Mouse (Mus musculus) kidney, postnatal 14 days (tissue): Measurements from ENCODE around the gene Agpat2.
A peak's percentile ranks its signal among the peaks of the same experiment; 100 is the strongest.

ENCODE experiments used
- DNase-seq: peaks from one replicate; pipeline ENCODE4 v3.0.0; 2022; ENCODE audit warnings: mixed read lengths

Gene Agpat2

GRCm38 (mm10) chr2:26625419-26625818 lies 21.2 kb upstream of the Agpat2 start:
- no peak for DNase-seq

- no peak for DNase-seq
These were observed 18.8 kb upstream of the Agpat2 start for GRCm38 (mm10) chr2:26622984-26623383.

- DNase-seq, result no peak
These were observed 17.0 kb upstream of the Agpat2 start for GRCm38 (mm10) chr2:26621246-26621645.

GRCm38 (mm10) chr2:26617928-26618327 lies 13.7 kb upstream of the Agpat2 start:
- DNase-seq, result no peak

GRCm38 (mm10) chr2:26617331-26617730 lies 13.1 kb upstream of the Agpat2 start:
- no peak for DNase-seq

GRCm38 (mm10) chr2:26615459-26616124 lies 11.4 kb upstream of the Agpat2 start:
- DNase-seq, result no peak

- DNase-seq, result no peak
These were observed 10.7 kb upstream of the Agpat2 start for GRCm38 (mm10) chr2:26614903-26615302.

GRCm38 (mm10) chr2:26611896-26612295 lies 7.7 kb upstream of the Agpat2 start:
- no peak for DNase-seq

- no peak for DNase-seq
These were observed 6.8 kb upstream of the Agpat2 start for GRCm38 (mm10) chr2:26611054-26611453.

- DNase-seq, result no peak
These were observed 6.3 kb upstream of the Agpat2 start for GRCm38 (mm10) chr2:26610526-26610925.

- DNase-seq, result no peak
These were observed 5.0 kb upstream of the Agpat2 start for GRCm38 (mm10) chr2:26609261-26609661.

GRCm38 (mm10) chr2:26608781-26609180 lies 4.6 kb upstream of the Agpat2 start:
- DNase-seq, result no peak

GRCm38 (mm10) chr2:26607056-26607910 lies 3.1 kb upstream of the Agpat2 start:
- DNase-seq, result peak; percentile 62

GRCm38 (mm10) chr2:26606579-26606978 lies 2.4 kb upstream of the Agpat2 start:
- DNase-seq, result no peak

GRCm38 (mm10) chr2:26605331-26605730 lies 1.1 kb upstream of the Agpat2 start:
- no peak for DNase-seq

GRCm38 (mm10) chr2:26603159-26603558 lies 1.1 kb downstream of the Agpat2 start:
- DNase-seq, result no peak

- DNase-seq, result no peak
These were observed 1.6 kb downstream of the Agpat2 start for GRCm38 (mm10) chr2:26602631-26603030.

- no peak for DNase-seq
These were observed 2.6 kb downstream of the Agpat2 start for GRCm38 (mm10) chr2:26601595-26601994.

GRCm38 (mm10) chr2:26600664-26601063 lies 3.6 kb downstream of the Agpat2 start:
- DNase-seq, result no peak

GRCm38 (mm10) chr2:26599965-26600364 lies 4.3 kb downstream of the Agpat2 start:
- no peak for DNase-seq

GRCm38 (mm10) chr2:26598462-26598861 lies 5.8 kb downstream of the Agpat2 start:
- DNase-seq, result no peak

- no peak for DNase-seq
These were observed 6.4 kb downstream of the Agpat2 start for GRCm38 (mm10) chr2:26597810-26598209.

GRCm38 (mm10) chr2:26596898-26597297 lies 7.3 kb downstream of the Agpat2 start:
- no peak for DNase-seq

- DNase-seq, result no peak
These were observed 8.3 kb downstream of the Agpat2 start for GRCm38 (mm10) chr2:26595725-26596435.
